Mouse (Mus musculus): ENCODE measurements around the gene Slc26a9.

Slc26a9 gene

GRCm38 (mm10) chr1:131765357-131766001 is 21.7 kb downstream of the Slc26a9 start:
- WGBS = 14% methylated on average over 11 of the region's 11 CpGs

DNA sequence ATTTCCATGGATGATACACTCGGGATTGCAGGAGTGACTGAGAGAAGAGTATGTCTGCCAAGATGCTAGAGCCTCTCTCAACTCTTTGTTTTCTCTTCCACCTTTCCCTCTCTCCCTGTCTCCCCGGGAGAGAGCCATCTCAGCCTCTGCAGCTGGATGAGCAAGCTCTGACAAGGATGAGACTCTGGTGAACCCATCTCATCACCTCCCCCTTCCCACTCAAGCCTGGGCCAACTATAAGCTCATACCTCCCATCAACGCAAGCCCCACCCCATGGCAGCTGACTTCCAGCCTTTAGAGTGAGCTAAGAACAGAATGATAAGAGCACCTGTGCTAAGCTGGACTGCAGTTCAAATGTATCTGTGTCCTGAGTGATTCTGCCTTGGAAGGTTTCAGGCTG is 25.5 kb downstream of the Slc26a9 start:
- WGBS = 78% methylated on average over 3 of the region's 3 CpGs

DNA sequence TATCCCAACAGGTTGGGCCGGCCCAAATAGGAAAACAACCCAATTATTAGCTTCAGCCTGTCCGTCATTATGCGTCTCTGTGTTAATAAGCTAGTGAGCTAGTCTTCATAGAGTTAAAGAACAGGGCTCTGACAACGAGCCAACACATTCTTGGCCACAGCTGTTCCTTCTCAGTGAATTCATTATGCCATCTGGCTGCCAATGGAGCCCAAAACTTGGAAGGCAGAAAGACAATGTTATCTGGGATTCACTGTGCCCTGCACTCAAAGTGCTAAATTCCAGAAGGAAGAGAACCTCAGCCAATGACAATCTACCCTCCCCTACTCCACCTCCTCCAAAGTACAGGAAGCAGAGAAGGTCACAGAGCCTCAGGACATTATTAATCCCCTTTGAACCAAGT is 26.8 kb downstream of the Slc26a9 start:
- 23% methylated on average over 4 of the region's 4 CpGs for WGBS

DNA sequence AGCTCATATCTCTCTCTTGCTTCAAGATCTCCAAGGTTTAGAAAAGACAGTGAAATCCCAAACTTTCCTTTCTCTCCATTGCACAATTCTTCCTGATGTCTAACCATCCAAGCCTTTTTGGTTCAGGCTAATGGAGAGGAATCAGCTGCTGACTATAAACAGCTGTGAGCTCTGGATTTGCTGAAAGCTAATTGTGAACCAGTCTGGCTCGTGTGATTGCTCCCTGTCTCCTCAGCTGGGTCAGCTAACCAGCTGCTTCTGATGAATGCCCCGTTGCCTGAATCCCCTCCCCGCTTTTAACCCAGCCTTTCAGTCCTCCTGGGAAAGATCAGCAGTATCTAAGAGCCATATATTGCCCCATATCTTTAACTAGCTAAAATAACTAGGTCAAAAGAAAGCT is 50.8 kb downstream of the Slc26a9 start:
- WGBS = 55% methylated on average over 3 of the region's 3 CpGs

GRCm38 (mm10) chr1:131795171-131795570 is 51.3 kb downstream of the Slc26a9 start:
- WGBS = 85% methylated on average over 3 of the region's 3 CpGs

- WGBS = 16% methylated on average over 26 of the region's 26 CpGs
These were observed 53.5 kb downstream of the Slc26a9 start, which contains the start of gene Pm20d1 for GRCm38 (mm10) chr1:131797202-131797909. TSS of gene Pm20d1 (plus strand) at chr1:131797381.

DNA sequence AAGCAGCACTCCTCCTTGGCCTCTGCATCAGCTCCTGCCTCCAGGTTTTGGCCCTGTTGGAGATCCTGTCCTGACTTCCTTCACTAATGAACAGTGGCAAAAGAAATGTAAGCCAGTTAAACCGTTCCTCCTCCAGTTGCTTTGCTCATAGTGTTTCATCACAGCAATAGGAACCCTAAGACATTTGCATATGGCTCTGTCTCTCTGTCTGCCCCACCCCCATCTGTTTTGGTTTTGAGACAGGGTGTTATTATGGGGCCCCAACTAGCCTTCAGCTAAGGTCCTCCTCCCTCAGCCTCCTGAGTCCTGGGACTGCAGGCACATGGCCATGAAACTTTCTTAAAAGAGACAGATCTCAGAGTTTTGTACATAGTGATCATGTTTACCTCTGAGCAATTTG is 56.2 kb downstream of the Slc26a9 start:
- 64% methylated on average over 1 of the region's 1 CpGs for WGBS

DNA sequence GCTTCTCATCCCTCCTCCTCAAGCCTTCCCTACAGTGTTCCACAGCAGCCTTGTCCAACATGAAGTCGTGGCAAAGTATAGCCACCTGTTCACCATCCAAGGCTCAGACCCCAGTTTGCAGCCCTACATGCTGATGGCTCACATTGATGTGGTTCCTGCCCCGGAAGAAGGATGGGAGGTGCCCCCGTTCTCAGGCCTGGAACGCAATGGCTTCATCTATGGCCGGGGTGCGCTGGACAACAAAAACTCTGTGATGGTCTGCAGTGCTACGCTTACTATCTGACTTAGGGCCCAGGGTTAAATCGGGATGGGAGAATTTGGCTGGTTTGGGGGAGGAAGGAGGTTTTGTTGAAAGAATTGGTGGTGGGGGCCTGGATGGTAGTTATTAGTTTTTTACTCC is 57.2 kb downstream of the Slc26a9 start:
- WGBS = 96% methylated on average over 8 of the region's 8 CpGs

GRCm38 (mm10) chr1:131802652-131803051 is 58.8 kb downstream of the Slc26a9 start:
- WGBS = 84% methylated on average over 5 of the region's 5 CpGs

- WGBS = 100% methylated on average over 3 of the region's 3 CpGs
These were observed 60.3 kb downstream of the Slc26a9 start for GRCm38 (mm10) chr1:131804166-131804565.

DNA sequence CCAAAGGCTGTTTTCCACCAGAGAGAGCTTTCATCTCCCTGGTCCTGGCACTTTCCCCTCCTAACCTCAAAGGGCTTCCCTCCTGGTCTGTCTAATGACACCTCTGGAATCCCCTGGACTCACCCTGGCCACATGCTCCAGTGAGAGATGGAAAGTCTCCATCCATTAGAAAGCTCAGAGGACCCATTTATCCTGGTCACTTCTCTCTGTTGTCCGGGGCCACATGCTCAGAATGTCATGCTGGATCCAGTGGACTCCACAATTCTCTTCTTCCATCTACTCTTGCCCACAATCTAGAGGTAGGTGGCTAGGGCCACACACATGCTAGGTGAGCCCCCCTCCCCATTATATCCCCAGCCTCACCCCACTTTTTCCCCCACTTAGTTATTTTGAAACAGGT is 65.2 kb downstream of the Slc26a9 start:
- 96% methylated on average over 1 of the region's 1 CpGs for WGBS

- 82% methylated on average over 2 of the region's 2 CpGs for WGBS
These were observed 65.8 kb downstream of the Slc26a9 start for GRCm38 (mm10) chr1:131809651-131810050.

GRCm38 (mm10) chr1:131811393-131811792 is 67.6 kb downstream of the Slc26a9 start:
- 74% methylated on average over 1 of the region's 1 CpGs for WGBS

- 79% methylated on average over 9 of the region's 9 CpGs for WGBS
These were observed 68.2 kb downstream of the Slc26a9 start for GRCm38 (mm10) chr1:131812006-131812405.

DNA sequence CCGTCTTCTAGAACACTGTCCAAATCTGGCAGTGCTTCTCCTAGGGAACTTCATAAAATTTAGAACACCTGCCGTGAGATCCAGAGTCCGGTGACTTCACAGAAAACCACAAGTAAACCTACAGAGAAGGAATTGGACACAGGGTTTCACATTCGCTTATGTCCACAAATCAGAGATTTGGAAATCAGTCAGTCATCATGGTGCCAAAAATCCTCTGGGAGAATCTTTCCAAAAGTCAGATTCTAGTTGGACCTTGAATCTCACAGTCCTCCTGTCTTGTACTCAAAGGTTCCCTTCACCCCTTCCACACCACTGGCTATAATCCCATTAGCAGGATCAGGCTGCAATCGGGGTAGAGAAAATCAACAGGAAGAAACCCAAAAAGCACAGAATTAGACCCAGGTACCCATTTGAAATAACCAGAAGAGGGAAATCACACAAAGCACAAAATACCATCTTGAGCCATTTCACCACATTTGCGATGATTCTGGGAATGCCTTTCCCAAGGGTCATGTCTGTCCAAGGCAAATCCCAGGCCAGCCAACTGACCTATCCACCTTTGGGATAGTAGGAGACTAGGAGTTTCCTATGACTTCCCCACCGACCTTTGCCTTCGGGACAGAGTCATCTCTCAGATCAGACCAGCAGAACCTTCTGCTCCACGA is 68.9 kb downstream of the Slc26a9 start:
- WGBS = 91% methylated on average over 9 of the region's 9 CpGs

- 93% methylated on average over 4 of the region's 4 CpGs for WGBS
These were observed 69.9 kb downstream of the Slc26a9 start for GRCm38 (mm10) chr1:131813731-131814130.

- WGBS = 87% methylated on average over 3 of the region's 3 CpGs
These were observed 70.4 kb downstream of the Slc26a9 start for GRCm38 (mm10) chr1:131814191-131814590.

- 72% methylated on average over 6 of the region's 6 CpGs for WGBS
These were observed 73.1 kb downstream of the Slc26a9 start for GRCm38 (mm10) chr1:131816886-131817285.

DNA sequence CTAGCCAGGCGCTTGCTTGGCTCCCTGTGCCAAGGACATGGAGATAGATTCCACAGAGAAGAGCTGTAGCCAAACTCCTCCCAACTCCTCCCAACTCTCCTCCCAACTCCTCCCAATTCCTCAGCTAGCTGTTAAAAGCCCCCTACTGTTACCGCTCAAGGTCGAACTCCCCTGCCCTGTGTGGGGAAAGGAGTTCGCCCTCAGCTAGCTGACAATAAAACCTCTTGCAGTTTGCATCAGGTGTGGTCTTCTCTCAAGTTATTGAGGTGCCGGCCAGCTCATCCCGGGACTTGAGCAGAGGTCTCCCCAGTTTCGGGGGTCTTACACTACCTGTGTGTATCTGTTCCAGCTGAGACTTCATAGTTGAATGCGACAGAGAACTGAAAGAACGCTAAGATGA is 76.5 kb downstream of the Slc26a9 start:
- WGBS = 53% methylated on average over 9 of the region's 9 CpGs

DNA sequence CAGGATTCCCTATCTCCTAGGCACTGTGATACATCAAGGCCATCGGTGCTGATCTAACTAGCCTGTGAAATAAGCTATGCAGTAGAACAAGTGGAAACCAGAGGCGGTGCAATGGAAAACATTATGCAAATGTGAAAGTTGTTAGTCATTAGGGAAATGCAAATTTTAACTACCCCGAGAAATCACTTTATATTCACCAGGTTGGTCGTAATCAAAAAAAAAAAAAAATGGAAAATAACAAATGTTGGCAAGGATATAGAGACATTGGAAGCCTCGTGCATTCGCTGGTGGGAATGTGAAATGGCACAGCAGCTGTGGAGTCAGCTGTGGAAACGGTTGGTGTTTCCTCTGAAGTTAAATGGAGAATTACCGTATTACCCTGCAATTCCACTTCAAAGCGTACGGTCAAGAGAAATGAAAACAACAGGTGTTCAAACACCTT is 77.1 kb downstream of the Slc26a9 start:
- 32% methylated on average over 10 of the region's 10 CpGs for WGBS

Data from cerebral cortex, adult 2 months (tissue).